Mouse (Mus musculus): ENCODE data around the gene Erbb3.

DNA sequence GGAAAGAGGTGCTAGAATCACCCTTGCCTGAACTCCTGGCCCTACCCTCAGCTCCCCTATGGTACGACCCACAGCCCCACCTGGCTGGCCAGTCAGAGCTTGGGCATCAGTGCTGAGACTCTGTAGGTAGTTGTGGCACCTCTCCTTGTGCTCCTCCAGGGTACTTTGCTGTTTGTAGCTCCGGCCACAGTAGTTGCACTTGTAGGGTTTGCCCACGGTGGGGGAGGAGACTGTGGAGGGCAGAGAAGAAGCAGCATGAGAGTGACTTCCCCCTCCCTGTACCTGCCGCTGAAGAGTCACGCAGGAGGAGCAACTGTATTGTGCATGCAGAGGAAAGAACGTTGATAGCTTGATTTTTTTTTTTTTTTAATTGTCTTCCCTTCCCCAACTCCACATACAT, 47.1 kb upstream of the Erbb3 start:
- no peak for TF ChIP-seq POLR2A (IDR thresholded peaks at IDR 0.05; ENCODE audit: insufficient read depth, low read length)
- TF ChIP-seq CTCF (IDR thresholded peaks at IDR 0.05; ENCODE audit: low read depth, low read length) = no peak
- TF ChIP-seq EP300 (IDR thresholded peaks at IDR 0.05; ENCODE audit: insufficient read depth, low read depth, low read length) = no peak

Measured in ES-Bruce4 (cell line).